Mouse (Mus musculus): ENCODE measurements at regions not wholly inside any gene's neighbourhood (a gene's known extent, or its start where the extent isn't known, plus 50 kb on each side); places are given as distances from the start of the nearest gene placed in this dataset.

- Histone ChIP-seq H3K9ac (ENCODE audit: insufficient read depth, low read depth) (no peak overlapping the region), H3K27me3 (replicated peaks) (no peaks in the 10 kb centered on the region), H3K79me2 (replicated peaks; ENCODE audit: control insufficient read depth, extremely low read depth, insufficient read depth, poor library complexity, severe bottlenecking) (no peaks in the 10 kb centered on the region), H3K36me3 (replicated peaks in 1 of 2; ENCODE audit: control insufficient read depth in 1 of 2, insufficient read depth in 1 of 2, low read length in 1 of 2) (no peaks in the 10 kb centered on the region), H3K4me3 (replicated peaks in 1 of 3; ENCODE audit: low read depth in 2 of 3, low read length in 2 of 3, poor library complexity in 1 of 3) (no peak overlapping the region), H3K27ac (ENCODE audit: insufficient read depth, low read depth) (no peak overlapping the region), H3K4me1 (ENCODE audit: control insufficient read depth in 1 of 2, insufficient read depth in 2 of 2) (no peaks in the 10 kb centered on the region), H3K9me3 (replicated peaks; ENCODE audit: low read length) (no peaks in the 10 kb centered on the region), H3K4me2 (ENCODE audit: insufficient read depth, low read depth, poor library complexity, severe bottlenecking) (no peak overlapping the region)
- DNase-seq (ENCODE audit: extremely low read depth), result no peak
- in situ Hi-C loops (cut with MboI; ENCODE audit: low pct_ligation_motif_present, low pct_unique_long_range_greater_than_20kb, low sequenced_read_pairs) (no loop called here), dilution Hi-C loops (cut with MboI; ENCODE audit: extremely low pct_ligation_motif_present, extremely low pct_unique_long_range_greater_than_20kb, low sequenced_read_pairs) (no loop called here)
- TF ChIP-seq MAX (IDR thresholded peaks at IDR 0.05; ENCODE audit: low read length), result no peak
- TF ChIP-seq USF2 (conservative IDR thresholded peaks at IDR 0.05; ENCODE audit: low read depth, low read length), result no peak
- no peak for TF ChIP-seq TCF12 (IDR thresholded peaks at IDR 0.05; ENCODE audit: low read depth, low read length)
- no peak for TF ChIP-seq MYC (IDR thresholded peaks at IDR 0.05; ENCODE audit: low read depth, low read length)
- no peak for TF ChIP-seq PAX5 (IDR thresholded peaks at IDR 0.05; ENCODE audit: low read length)
- TF ChIP-seq EP300 (IDR thresholded peaks at IDR 0.05; ENCODE audit: low read length), result no peak
- no peak for TF ChIP-seq POLR2AphosphoS2 (IDR thresholded peaks at IDR 0.05; ENCODE audit: low read depth, low read length)
- no peak for TF ChIP-seq ZMIZ1 (IDR thresholded peaks at IDR 0.05; ENCODE audit: low read depth, low read length)
- no peak for TF ChIP-seq ZKSCAN1 (IDR thresholded peaks at IDR 0.05; ENCODE audit: borderline replicate concordance, low read depth, low read length)
- TF ChIP-seq TBP (conservative IDR thresholded peaks at IDR 0.05; ENCODE audit: low read depth, low read length), result no peak
- no peak for TF ChIP-seq ZC3H11A (IDR thresholded peaks at IDR 0.05; ENCODE audit: low read depth, low read length)
- no peak for TF ChIP-seq CHD1 (IDR thresholded peaks at IDR 0.05; ENCODE audit: low read depth, low read length)
Observed at GRCm38 (mm10) chr2:159278896-159279295, 484.3 kb downstream of the Dhx35 start.

- Histone ChIP-seq H3K4me1 (ENCODE audit: control insufficient read depth in 1 of 2, insufficient read depth in 2 of 2) (no peaks in the 10 kb centered on the region), H3K9me3 (replicated peaks; ENCODE audit: low read length) (no peaks in the 10 kb centered on the region), H3K4me3 (replicated peaks in 1 of 3; ENCODE audit: low read depth in 2 of 3, low read length in 2 of 3, poor library complexity in 1 of 3) (no peak overlapping the region), H3K9ac (ENCODE audit: insufficient read depth, low read depth) (no peak overlapping the region), H3K36me3 (replicated peaks in 1 of 2; ENCODE audit: control insufficient read depth in 1 of 2, insufficient read depth in 1 of 2, low read length in 1 of 2) (no peaks in the 10 kb centered on the region), H3K27ac (ENCODE audit: insufficient read depth, low read depth) (no peak overlapping the region), H3K27me3 (replicated peaks) (no peaks in the 10 kb centered on the region), H3K79me2 (replicated peaks; ENCODE audit: control insufficient read depth, extremely low read depth, insufficient read depth, poor library complexity, severe bottlenecking) (no peaks in the 10 kb centered on the region), H3K4me2 (ENCODE audit: insufficient read depth, low read depth, poor library complexity, severe bottlenecking) (no peak overlapping the region)
- in situ Hi-C loops (cut with MboI; ENCODE audit: low pct_ligation_motif_present, low pct_unique_long_range_greater_than_20kb, low sequenced_read_pairs) (no loop called here), dilution Hi-C loops (cut with MboI; ENCODE audit: extremely low pct_ligation_motif_present, extremely low pct_unique_long_range_greater_than_20kb, low sequenced_read_pairs) (no loop called here)
- TF ChIP-seq ZC3H11A (IDR thresholded peaks at IDR 0.05; ENCODE audit: low read depth, low read length), result no peak
- no peak for TF ChIP-seq EP300 (IDR thresholded peaks at IDR 0.05; ENCODE audit: low read length)
- no peak for TF ChIP-seq MXI1 (IDR thresholded peaks at IDR 0.05; ENCODE audit: low read depth, low read length)
- no peak for TF ChIP-seq ELF1 (IDR thresholded peaks at IDR 0.05; ENCODE audit: low read depth, low read length)
- TF ChIP-seq CHD2 (IDR thresholded peaks at IDR 0.05; ENCODE audit: low read length), result no peak
- TF ChIP-seq CTCF (conservative IDR thresholded peaks at IDR 0.05 in 1 of 2, IDR thresholded peaks at IDR 0.05 in 1 of 2; ENCODE audit: low read depth in 2 of 2, low read length in 2 of 2), result no peak
- no peak for DNase-seq (ENCODE audit: extremely low read depth)
Observed at GRCm38 (mm10) chr2:159281558-159282320, 487.1 kb downstream of the Dhx35 start.
